Mouse (Mus musculus): Measurements from ENCODE around the gene Nrxn1.
"Not testable (repeated sequence)": the region's sequence is repeated elsewhere in the genome, so short reads cannot be mapped to it uniquely, and the experiment has no call there.

Gene Nrxn1

GRCm38 (mm10) chr17:90584666-90585195 is 508.1 kb downstream of the Nrxn1 start:
- peak; percentile 62 for DNase-seq (ENCODE audit: extremely low spot score, low read depth, low spot score)

GRCm38 (mm10) chr17:90583826-90584534 is 508.9 kb downstream of the Nrxn1 start:
- DNase-seq (ENCODE audit: extremely low spot score, low read depth, low spot score) = no peak

GRCm38 (mm10) chr17:90583196-90583595 is 509.7 kb downstream of the Nrxn1 start:
- no peak for DNase-seq (ENCODE audit: extremely low spot score, low read depth, low spot score)

GRCm38 (mm10) chr17:90569877-90570276 is 523.0 kb downstream of the Nrxn1 start:
- no peak for DNase-seq (ENCODE audit: extremely low spot score, low read depth, low spot score)

- no peak for DNase-seq (ENCODE audit: extremely low spot score, low read depth, low spot score)
These were observed 527.7 kb downstream of the Nrxn1 start for GRCm38 (mm10) chr17:90565186-90565585.

GRCm38 (mm10) chr17:90556376-90556775 is 536.5 kb downstream of the Nrxn1 start:
- no peak for DNase-seq (ENCODE audit: extremely low spot score, low read depth, low spot score)

- DNase-seq (ENCODE audit: extremely low spot score, low read depth, low spot score) = no peak
These were observed 542.5 kb downstream of the Nrxn1 start for GRCm38 (mm10) chr17:90550415-90550814.

GRCm38 (mm10) chr17:90546806-90547205 is 546.1 kb downstream of the Nrxn1 start:
- DNase-seq (ENCODE audit: extremely low spot score, low read depth, low spot score) = no peak

GRCm38 (mm10) chr17:90544639-90545259 is 548.1 kb downstream of the Nrxn1 start:
- DNase-seq (ENCODE audit: extremely low spot score, low read depth, low spot score) = no peak

- peak; percentile 3 for DNase-seq (ENCODE audit: extremely low spot score, low read depth, low spot score)
These were observed 548.8 kb downstream of the Nrxn1 start for GRCm38 (mm10) chr17:90543986-90544638.

GRCm38 (mm10) chr17:90531443-90531842 is 561.4 kb downstream of the Nrxn1 start:
- DNase-seq (ENCODE audit: extremely low spot score, low read depth, low spot score) = no peak

- DNase-seq (ENCODE audit: extremely low spot score, low read depth, low spot score) = no peak
These were observed 586.8 kb downstream of the Nrxn1 start for GRCm38 (mm10) chr17:90506026-90506425.

GRCm38 (mm10) chr17:90503999-90504398 is 588.9 kb downstream of the Nrxn1 start:
- DNase-seq (ENCODE audit: extremely low spot score, low read depth, low spot score) = not testable (repeated sequence)

- peak; percentile 26 for DNase-seq (ENCODE audit: extremely low spot score, low read depth, low spot score)
These were observed 591.7 kb downstream of the Nrxn1 start for GRCm38 (mm10) chr17:90501023-90501675.

- DNase-seq (ENCODE audit: extremely low spot score, low read depth, low spot score) = no peak
These were observed 613.2 kb downstream of the Nrxn1 start for GRCm38 (mm10) chr17:90479531-90480250.

- no peak for DNase-seq (ENCODE audit: extremely low spot score, low read depth, low spot score)
These were observed 636.1 kb downstream of the Nrxn1 start for GRCm38 (mm10) chr17:90456748-90457147.

GRCm38 (mm10) chr17:90455904-90456303 is 637.0 kb downstream of the Nrxn1 start:
- DNase-seq (ENCODE audit: extremely low spot score, low read depth, low spot score) = no peak

GRCm38 (mm10) chr17:90455409-90455775 is 637.5 kb downstream of the Nrxn1 start:
- DNase-seq (ENCODE audit: extremely low spot score, low read depth, low spot score) = no peak

- no peak for DNase-seq (ENCODE audit: extremely low spot score, low read depth, low spot score)
These were observed 638.0 kb downstream of the Nrxn1 start for GRCm38 (mm10) chr17:90454738-90455408.

- DNase-seq (ENCODE audit: extremely low spot score, low read depth, low spot score) = no peak
These were observed 638.5 kb downstream of the Nrxn1 start for GRCm38 (mm10) chr17:90454356-90454737.
